Mouse (Mus musculus): ENCODE data around the gene Cd4.
"Not testable (repeated sequence)": the region's sequence is repeated elsewhere in the genome, so short reads cannot be mapped to it uniquely, and the experiment has no call there.

Gene Cd4

DNA sequence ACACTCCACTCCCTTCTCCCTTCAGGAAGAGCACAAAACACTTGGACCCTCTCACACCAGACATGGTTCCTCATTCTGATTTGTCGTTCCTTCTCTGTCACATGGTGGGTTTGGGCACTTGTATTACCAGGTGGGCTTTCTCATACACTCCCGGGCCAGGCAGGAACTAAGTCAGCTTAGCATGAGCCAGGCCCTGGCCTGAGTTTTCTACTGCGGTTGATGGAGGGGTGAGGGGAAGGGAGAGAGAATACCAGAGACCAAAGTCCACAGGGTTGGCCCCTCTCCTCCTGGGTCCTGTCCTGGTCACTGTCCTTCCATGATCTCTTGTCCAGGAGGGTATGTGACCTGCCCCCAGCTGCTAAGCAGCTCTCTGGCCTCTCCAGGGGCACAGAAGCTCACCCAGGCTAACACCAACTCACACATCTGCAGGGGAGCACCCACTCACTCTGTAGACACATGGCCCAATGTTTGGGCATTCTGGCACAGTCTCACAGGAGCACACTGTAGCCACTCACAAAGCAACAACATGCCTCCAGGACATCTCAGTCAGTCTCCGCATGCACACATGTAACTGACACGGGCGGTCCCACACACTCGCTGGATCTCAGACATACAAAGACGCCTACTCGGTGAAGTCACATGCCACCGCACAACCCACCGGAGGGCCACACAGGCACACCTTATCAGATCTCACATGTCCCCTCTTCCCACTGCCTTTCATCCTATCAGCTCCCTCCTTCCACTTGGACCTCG is 28.1 kb upstream of the Cd4 start:
- DNase-seq (ENCODE audit: extremely low read depth, low read depth): no peak

GRCm38 (mm10) chr6:124915160-124915941 is 27.3 kb upstream of the Cd4 start:
- no peak for DNase-seq (ENCODE audit: extremely low read depth, low read depth)

- DNase-seq (ENCODE audit: extremely low read depth, low read depth): no peak
Measured at GRCm38 (mm10) chr6:124914511-124914910, 26.5 kb upstream of the Cd4 start.

GRCm38 (mm10) chr6:124913721-124914285 is 25.8 kb upstream of the Cd4 start:
- DNase-seq (ENCODE audit: extremely low read depth, low read depth): no peak

GRCm38 (mm10) chr6:124913214-124913613 is 25.2 kb upstream of the Cd4 start:
- no peak for DNase-seq (ENCODE audit: extremely low read depth, low read depth)

GRCm38 (mm10) chr6:124911533-124912218 is 23.7 kb upstream of the Cd4 start, which contains the start of gene Lag3:
TSS of gene Lag3 (minus strand) at chr6:124911705.
- DNase-seq (ENCODE audit: extremely low read depth, low read depth): no peak

DNA sequence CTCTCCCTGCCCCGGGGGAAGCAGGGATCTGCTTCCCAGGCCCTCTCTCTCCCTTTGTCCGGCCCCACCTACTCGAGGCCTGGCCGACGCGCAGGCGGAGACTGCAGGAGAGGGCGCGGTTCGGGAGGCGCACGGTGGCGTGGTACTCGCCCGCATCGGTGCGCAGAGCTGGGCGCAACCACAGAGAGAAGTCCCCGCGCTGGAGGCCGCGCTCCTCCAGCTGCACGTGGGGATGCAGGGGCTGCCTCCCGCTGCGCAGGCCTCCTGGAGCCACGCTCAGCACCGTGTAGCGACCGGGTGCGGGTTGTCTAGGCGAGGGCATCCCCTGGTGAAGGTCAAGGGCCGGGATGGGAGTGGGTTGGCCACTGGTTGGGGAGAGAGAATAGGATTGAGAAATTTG is 22.0 kb upstream of the Cd4 start:
- DNase-seq (ENCODE audit: extremely low read depth, low read depth): no peak

GRCm38 (mm10) chr6:124907767-124908166 is 19.7 kb upstream of the Cd4 start:
- DNase-seq (ENCODE audit: extremely low read depth, low read depth): no peak

GRCm38 (mm10) chr6:124904991-124905860 is 17.2 kb upstream of the Cd4 start:
- DNase-seq (ENCODE audit: extremely low read depth, low read depth): no peak

DNA sequence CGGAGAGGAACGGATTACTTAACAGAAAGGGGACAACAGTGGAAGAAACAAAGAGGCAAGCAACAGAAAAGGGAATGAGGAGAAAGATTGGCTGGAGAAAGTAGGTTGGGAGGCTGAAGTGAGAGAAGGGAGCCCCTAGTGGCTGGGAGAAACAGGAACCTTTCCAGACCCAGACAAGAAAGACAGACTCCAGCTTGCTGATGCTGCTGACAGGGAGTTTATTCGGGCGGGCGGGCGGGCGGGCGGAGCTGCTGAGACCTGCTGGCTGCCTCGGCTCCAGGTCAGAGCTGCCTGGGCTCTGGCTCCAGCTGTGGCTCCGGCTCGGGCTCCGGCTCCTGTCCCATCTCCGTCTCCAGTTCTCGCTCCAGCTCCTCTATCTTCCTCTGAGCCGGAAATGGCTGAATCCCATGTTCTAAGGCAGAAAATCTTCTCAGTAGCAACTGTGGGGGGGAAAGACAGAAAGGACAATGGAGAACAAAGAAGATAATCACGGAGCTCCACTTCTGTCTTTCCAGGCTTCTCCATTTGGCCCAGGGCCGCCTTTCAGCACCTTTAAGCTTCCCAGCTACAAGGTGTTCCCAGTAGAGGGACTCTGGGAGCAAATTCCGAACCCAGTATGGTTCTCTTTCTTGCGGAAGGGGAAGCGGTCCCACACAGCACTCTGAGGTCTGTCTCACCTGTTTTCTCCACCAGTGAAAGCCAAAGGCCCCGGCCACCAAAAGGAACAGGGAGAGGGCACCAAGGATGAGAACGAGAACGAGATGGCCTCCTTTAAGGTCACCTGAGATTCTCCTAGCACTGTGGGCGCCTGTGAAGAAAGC is 16.4 kb upstream of the Cd4 start:
- peak; percentile 75 for DNase-seq (ENCODE audit: extremely low read depth, low read depth)

GRCm38 (mm10) chr6:124903580-124904151 is 15.6 kb upstream of the Cd4 start:
- DNase-seq (ENCODE audit: extremely low read depth, low read depth): peak; percentile 67

DNA sequence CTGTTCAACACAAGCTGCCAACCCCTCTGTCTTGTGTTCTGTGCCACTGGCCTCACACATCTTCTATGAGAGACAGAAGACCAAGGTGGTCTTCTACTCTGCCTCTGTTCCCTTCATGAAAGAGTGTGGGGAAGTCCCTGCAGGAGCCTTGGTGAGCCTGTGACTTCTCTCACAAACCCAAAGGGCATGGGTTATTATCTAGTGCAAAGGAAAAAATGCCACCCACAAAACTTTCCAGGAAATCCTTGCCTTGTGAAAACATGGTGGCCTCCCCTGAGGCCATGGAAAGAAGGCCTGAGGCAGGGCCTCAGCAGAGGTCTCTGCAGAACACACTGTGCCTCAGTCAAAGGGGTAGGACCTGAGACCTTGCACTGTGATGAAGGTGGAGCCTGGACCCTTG is 13.8 kb upstream of the Cd4 start:
- DNase-seq (ENCODE audit: extremely low read depth, low read depth): no peak

GRCm38 (mm10) chr6:124900801-124901480 is 12.9 kb upstream of the Cd4 start:
- no peak for DNase-seq (ENCODE audit: extremely low read depth, low read depth)

- DNase-seq (ENCODE audit: extremely low read depth, low read depth): no peak
Measured at GRCm38 (mm10) chr6:124900056-124900800, 12.2 kb upstream of the Cd4 start.

DNA sequence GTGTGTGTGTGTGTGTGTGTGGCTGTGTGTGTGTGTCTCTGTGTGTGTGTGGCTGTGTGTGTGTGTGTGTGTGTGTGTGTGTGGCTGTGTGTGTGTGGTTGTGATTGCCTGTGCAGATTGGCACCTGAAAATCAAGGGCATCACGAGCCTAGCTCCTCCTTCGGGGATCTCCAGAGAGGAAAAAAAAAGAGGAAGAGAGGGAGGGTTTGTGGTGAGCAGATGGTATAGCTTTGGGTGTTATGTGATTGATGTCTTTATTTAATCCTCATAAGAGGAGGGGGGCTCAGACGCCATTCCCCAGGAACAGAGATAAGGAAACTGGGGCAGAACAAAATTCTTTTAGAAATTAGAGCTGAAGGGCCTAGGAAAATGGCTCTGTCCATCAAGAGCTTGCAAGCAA is 10.3 kb upstream of the Cd4 start:
- DNase-seq (ENCODE audit: extremely low read depth, low read depth): no peak

DNA sequence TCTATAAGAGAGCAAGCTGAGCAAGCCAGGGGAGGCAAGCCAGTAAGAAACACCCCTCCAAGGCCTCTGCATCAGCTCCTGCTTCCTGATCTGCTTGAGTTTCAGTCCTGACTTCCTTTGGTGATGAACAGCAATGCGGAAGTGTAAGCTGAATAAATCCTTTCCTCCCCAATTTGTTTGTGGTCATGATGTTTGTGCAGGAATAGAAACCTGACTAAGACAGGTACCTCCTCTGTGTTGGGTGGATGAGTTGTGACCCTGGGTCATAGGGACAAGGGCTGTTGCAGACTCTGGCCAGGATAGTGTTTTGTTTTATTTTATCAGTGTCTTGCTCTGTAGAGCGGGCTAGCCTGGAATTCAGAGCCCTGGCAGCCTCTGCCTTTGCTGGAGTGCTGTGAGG is 6.1 kb upstream of the Cd4 start:
- DNase-seq (ENCODE audit: extremely low read depth, low read depth): not testable (repeated sequence)

DNA sequence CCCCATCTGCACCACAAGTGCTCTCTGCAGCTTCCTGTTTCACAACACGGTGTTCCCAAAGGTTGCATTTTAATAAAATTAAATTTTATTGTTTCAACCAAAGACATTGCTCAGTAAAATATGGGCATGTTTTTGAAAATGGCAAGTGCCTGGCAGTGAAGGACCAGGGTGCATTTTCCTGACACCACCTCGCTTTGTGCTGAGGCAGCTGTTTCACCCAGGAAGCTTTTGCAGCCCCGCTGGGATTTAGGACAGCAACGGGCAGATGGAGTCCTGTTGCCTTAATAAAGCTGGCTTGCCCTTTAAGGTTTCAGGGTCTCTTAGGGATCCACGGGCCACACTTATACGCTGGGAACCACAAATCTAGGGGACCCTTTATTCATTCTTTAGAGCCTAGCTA is 3.0 kb upstream of the Cd4 start:
- DNase-seq (ENCODE audit: extremely low read depth, low read depth): no peak

DNA sequence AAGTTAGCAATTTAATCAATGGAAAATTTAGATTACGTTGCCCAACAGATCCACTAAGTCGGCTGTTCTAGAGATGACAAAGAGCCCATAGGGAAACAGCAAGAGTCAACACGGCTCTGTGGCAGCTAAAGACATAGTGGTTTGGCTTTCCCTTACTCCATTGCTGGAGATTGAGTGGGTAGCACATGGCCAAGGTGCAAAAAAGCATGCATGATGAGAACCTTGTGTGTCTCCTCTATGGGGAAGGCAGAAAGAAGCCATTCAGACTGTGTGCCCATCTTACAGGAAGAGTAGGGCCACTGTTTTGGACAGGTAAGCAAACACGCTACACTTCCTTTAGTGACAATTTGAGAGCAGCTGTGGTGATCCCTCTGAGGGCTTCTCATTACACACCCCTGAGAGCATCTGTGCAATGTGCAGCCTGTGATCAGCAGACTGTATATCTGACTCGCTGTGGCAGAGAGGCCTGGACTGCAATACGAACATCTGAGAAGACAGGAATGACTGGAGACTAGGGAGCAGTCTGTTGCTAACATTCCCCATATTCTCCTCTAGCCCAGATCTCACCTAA is 619 bp upstream of the Cd4 start:
- no peak for DNase-seq (ENCODE audit: extremely low read depth, low read depth)
